Mouse (Mus musculus) adrenal gland, adult 8-10 months (tissue): ENCODE measurements around the gene Odr4. TPM values are rescaled to one million over a fixed set of nuclear protein-coding genes. Genes with fewer than 3 reads are reported as not detected.

Source experiments
- total RNA-seq, 4 experiments: library from RNA; stranded (reverse); gene quantifications; 2 replicates each; pipeline ENCODE4 v1.2.4; 2022

Odr4 gene
- total RNA-seq, 4 experiments from 2014 or later, result 47.0 to 58.8 (median 50.4) TPM

Other genes with a start within 250 kb of the Odr4 start
- gene Pdc, start 73.7 kb downstream of the Odr4 start, total RNA-seq, result not detected
- gene Tpr, start 242 bp downstream of the Odr4 start, total RNA-seq, result 100 to 1,000 TPM; 101 to 136 (median 117) TPM
- gene Prg4, start 73.1 kb upstream of the Odr4 start, total RNA-seq, result 1 to 10 TPM; 2.6 to 6.2 (median 3.9) TPM